Mouse (Mus musculus): Measurements from ENCODE around the gene Tex29.
A peak's percentile ranks its signal among the peaks of the same experiment; 100 is the strongest.
"Not testable (repeated sequence)": the region's sequence is repeated elsewhere in the genome, so short reads cannot be mapped to it uniquely, and the experiment has no call there.

Gene Tex29

DNA sequence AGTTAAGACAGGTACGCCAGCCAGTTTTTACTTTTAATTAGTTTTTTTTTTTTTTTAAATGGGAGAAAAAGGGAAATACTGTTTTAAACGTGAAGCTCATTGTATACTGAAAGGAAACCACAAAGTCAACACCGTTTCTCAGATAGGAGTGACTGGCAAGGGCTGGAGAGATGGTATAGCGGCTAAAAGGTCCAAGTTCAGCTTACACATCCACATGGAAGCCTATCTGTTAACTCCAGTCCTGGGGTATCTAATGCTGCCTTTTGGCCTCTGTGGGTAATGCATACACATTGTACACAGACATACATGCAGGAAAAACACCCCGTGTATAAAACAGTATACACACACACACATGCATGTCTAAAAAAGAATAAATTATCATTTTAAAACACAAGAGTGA lies 8.3 kb upstream of the Tex29 start:
- DNase-seq, result no peak

GRCm38 (mm10) chr8:11833157-11833556 lies 7.1 kb upstream of the Tex29 start:
- no peak for DNase-seq

GRCm38 (mm10) chr8:11834200-11834599 lies 6.1 kb upstream of the Tex29 start:
- DNase-seq, result no peak

- no peak for DNase-seq
Measured at GRCm38 (mm10) chr8:11834691-11835090, 5.6 kb upstream of the Tex29 start.

- DNase-seq, result peak; percentile 54
Measured at GRCm38 (mm10) chr8:11841571-11841970, 1.3 kb downstream of the Tex29 start.

GRCm38 (mm10) chr8:11842757-11843156 lies 2.5 kb downstream of the Tex29 start:
- no peak for DNase-seq

- peak; percentile 60 for DNase-seq
Measured at GRCm38 (mm10) chr8:11843677-11844315, 3.5 kb downstream of the Tex29 start.

GRCm38 (mm10) chr8:11844316-11844685 lies 4.0 kb downstream of the Tex29 start:
- DNase-seq, result peak; percentile 45

DNA sequence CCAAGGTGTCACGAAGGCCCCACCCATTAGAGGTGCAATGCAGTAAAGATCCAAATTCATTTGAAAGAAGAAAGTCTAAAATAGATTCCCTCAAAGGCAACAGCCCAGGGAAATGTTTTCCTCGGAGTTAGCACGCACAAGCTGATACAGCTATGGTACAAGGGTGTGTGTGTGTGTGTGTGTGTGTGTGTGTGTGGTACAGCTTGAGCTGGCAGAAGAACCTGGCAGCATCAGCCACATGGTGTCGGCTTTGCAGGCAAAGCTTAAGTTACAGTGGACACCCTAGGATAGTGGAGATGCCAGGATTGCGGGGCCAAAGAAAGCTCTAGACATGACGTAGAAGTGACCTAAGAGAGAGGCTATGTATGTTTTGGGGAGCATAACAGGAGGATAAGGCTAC lies 6.5 kb downstream of the Tex29 start:
- no peak for DNase-seq

- DNase-seq, result no peak
Measured at GRCm38 (mm10) chr8:11867832-11868231, 27.6 kb downstream of the Tex29 start.

GRCm38 (mm10) chr8:11874227-11874626 lies 34.0 kb downstream of the Tex29 start:
- DNase-seq, result not testable (repeated sequence)

DNA sequence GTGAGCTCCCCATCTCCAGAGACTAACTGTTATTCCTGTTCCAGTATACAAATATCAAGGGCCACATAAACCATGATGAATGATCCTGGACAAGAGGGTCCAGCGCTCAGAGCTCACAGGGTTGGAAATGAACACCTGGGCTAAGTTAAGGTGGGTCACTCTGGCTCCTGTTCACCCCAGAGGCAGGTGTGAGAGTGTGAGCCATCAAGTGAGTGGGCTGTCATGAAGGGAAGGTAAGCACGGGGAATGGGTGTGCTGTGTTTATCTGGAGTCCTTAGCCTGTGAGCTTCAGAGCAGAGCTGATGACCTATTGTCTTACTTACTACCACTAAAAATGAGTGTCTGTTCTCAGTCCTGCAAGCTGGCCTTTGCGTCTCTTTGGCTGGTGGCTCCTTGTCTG lies 44.4 kb downstream of the Tex29 start:
- no peak for DNase-seq

GRCm38 (mm10) chr8:11885881-11886699 lies 45.8 kb downstream of the Tex29 start:
- DNase-seq, result no peak

DNA sequence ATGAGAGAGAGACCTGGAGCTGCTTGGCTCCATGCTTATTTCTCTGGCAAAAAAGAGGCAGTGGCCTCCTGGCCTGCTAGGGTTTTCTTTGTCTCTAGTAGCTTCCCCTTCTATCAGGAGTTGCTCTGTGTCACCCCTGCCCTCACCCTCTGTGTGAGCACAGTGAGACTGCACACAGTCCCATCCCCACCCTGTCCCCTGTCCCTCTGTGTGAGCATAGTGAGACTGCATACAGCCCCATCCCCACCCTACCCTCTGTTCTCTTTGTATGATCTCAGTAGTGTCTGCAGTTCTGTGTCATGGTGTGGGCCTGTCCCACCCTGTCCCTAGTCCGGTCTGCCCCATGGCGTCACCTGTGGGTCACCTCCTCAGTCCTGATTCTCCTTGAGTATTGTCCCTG lies 46.5 kb downstream of the Tex29 start:
- DNase-seq, result no peak

DNA sequence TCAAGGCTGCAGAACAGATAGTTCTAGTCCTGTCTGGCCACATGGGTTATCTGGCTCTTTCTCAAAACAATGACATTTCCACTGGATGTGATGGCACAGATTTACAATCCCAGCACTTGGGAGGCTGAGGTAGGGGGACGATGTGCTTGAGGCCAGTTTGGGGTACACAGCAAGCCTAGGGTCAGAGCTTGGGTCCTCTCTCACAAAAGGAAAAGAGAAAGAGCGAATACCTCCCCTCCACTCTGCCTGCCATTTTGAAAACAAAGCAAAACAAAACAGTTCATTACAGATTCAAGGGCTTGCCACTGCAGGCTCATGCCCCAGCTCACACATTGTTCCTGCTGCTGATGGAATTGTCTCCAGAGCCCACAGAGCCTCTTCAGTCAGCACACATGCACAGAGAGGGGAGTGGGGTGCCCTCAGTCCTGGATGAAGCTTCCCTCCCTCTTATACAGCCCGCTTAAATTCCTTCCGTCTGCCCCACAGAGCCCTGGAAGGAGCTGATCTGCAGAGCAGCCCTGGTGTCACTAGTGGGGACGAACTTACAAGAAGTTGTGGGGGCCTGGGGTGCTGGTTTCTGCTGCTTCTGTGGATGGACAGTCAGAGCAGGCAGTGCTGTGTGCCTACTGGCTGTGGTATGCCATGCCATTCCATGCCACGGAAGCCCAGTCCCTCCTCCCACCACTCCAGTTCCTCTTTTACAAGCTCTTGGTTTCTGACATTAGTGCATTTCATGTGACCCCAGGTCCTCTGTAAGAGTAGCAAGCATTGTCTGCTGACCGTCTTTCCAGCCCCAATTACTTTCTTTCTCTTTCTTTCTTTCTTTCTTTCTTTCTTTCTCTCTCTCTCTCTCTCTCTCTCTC lies 49.1 kb downstream of the Tex29 start:
- DNase-seq, result no peak

GRCm38 (mm10) chr8:11892756-11893155 lies 52.5 kb downstream of the Tex29 start:
- no peak for DNase-seq

DNA sequence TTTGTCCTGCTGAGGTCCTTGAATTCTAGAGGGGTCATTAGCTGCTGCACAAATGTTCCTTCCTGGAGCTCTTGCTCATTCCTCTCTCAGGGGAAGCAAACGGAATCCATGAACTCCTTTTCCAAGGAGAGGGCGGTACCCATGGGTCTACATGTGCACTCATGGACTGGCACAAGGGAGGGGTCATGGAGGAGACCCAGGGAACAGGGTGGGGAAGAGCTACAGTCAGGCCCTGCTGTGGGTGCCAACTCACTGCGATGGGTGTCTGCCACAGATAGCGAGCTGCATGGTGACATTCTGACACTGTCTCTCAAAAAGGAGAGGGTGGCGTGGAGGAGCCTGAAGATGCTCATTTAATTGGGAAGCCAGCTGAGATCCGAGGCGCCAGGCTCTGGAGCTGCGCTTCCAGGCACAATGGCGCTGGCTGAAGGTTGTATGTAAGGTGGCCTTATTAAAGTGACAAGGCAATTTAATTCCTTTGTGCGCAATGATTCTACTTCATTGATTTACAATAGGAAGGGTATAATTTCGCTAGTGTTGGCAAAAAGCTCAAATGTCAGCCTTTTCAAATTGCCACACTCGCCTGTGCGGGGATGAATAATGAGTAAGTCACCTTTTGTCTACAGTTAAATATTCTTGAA lies 55.9 kb downstream of the Tex29 start:
- DNase-seq, result no peak

DNA sequence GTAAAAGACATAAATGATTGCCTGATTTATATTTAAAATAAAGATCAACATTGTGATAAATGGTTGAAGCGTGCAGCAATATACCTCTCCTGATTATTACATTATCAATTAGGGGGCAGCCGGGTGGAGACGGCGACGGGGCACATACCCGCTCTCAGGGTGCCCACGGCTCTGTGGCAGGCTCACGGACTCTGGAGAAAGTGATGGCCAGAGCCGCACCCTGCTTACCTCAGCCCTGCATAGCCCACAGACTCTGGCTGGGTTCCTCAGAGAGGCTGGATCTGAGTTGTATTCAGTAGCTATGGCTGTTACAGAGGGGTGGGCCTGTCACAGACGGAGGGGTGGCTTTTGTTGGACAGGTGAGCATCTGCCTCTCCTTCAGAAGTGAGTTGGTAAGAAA lies 56.4 kb downstream of the Tex29 start:
- no peak for DNase-seq

DNA sequence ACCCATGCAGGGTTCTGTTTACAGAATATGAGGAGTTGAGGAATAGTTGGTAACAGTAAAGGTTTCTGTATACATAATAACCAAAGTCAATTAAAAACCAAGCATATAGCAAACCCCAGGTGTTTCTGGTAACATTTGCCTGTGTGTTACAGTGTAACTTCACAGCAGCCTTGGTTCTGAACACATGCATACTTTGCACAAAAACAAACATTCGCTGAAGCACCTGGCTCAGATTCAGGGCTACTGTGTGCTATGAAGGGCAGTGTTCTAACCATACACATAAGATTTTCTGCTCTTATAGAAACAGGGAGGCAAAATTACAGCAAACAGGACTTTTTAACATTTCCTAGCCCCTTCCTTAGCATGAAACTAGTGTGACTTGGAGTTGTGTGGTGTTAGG lies 58.5 kb downstream of the Tex29 start:
- no peak for DNase-seq
